Mouse (Mus musculus) kidney, adult 2 months (tissue): ENCODE measurements at regions not wholly inside any gene's neighbourhood (a gene's known extent, or its start where the extent isn't known, plus 50 kb on each side); places are given as distances from the start of the nearest gene placed in this dataset.

Source experiments
- CTCF ChIP-seq: fragments of 200-500 bp; conservative IDR thresholded peaks from 2 replicates; pipeline ENCODE4 v1.5.1; 2011; ENCODE audit warnings: low read depth, mild to moderate bottlenecking, control low read depth, low read length, moderate library complexity, mixed read lengths; ENCODE audit not compliant: insufficient read depth, insufficient read length
- POLR2A ChIP-seq: fragments of 200-500 bp; IDR thresholded peaks from one replicate; pipeline ENCODE4 v1.6.1; 2011; ENCODE audit warnings: low read depth, low read length, control low read depth

- TF ChIP-seq POLR2A (no peak), CTCF (no peak)
These were observed 367.3 kb downstream of the Vrk1 start for GRCm38 (mm10) chr12:106377281-106377680.
